Mouse (Mus musculus): ENCODE measurements at regions not wholly inside any gene's neighbourhood (a gene's known extent, or its start where the extent isn't known, plus 50 kb on each side); places are given as distances from the start of the nearest gene placed in this dataset.

DNA sequence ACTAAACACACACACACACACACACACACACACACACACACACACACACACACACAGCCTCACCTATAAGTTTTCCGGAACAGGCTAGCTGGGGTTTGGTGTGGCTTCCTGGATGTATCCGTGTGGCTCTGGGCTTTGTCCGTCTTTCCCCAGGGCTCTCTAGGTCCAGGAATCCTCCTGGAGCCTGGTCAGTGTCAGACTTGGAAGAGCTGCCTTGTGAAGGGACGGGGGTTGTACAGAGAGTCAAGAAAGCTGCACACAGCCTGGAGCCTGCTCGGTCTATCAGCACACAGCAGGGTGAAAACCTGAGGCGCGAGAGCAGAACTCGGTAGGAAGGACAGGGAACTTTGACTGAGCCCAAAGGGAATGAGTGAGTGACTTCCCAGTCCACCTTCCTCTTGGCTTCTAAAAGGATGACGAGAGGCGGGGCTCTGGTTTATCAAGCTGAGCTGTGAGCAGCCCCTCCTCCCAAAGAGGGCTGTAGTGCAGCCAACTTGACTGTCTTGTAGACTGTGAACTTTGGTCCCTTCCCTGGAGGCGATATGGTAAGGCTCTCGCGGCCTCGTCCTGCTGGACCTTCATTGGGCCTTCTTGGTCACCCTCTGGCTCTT is 68.3 kb upstream of the Rad23b start:
- Histone ChIP-seq H3K27me3 (ENCODE audit: control insufficient read depth, insufficient read depth, low read length) (no peaks in the 10 kb centered on the region), H3K36me3 (ENCODE audit: control insufficient read depth, insufficient read depth, low read length) (no peaks in the 10 kb centered on the region), H3K9ac (ENCODE audit: low read length) (no peak overlapping the region), H3K9me3 (ENCODE audit: control insufficient read depth, low read length) (no peaks in the 10 kb centered on the region; the same call in 1 of the 2 replicates), H3K4me2 (ENCODE audit: low read length) (peak overlapping the region; percentile 38), H3K4me3 (ENCODE audit: control insufficient read depth in 1 of 2, insufficient read depth in 1 of 2, low read depth in 1 of 2, low read length in 2 of 2) (peak overlapping the region in 1 of 2 experiments; percentile 19; a peak in 1 of 4 replicates), H3K4me1 (ENCODE audit: control insufficient read depth in 2 of 2, insufficient read depth in 2 of 2, low read length in 2 of 2) (peaks cover 9 to 13% of the 10 kb centered on the region in 2 experiments; a peak in 3 of 4 replicates), H3K27ac (replicated peaks in 1 of 2; ENCODE audit: control insufficient read depth in 1 of 2, insufficient read depth in 1 of 2, low read depth in 2 of 2, low read length in 2 of 2) (no peak overlapping the region)
- 31% methylated on average over 14 of the region's 14 CpGs for WGBS
- ATAC-seq (ENCODE audit: insufficient number of reproducible peaks, insufficient read depth, low FRiP score, low read depth), result no peak

GRCm38 (mm10) chr4:55282474-55282873 is 67.4 kb upstream of the Rad23b start:
- H3K4me2 ChIP-seq (ENCODE audit: low read length), result no peak overlapping the region
- peaks cover 9 to 13% of the 10 kb centered on the region in 2 experiments; a peak in 3 of 4 replicates for H3K4me1 ChIP-seq (ENCODE audit: control insufficient read depth in 2 of 2, insufficient read depth in 2 of 2, low read length in 2 of 2)
- H3K27ac ChIP-seq (replicated peaks in 1 of 2; ENCODE audit: control insufficient read depth in 1 of 2, insufficient read depth in 1 of 2, low read depth in 2 of 2, low read length in 2 of 2), result no peak overlapping the region
- ATAC-seq (ENCODE audit: insufficient number of reproducible peaks, insufficient read depth, low FRiP score, low read depth), result no peak
- H3K36me3 ChIP-seq (ENCODE audit: control insufficient read depth, insufficient read depth, low read length), result no peaks in the 10 kb centered on the region
- H3K9me3 ChIP-seq (ENCODE audit: control insufficient read depth, low read length), result no peaks in the 10 kb centered on the region; the same call in 1 of the 2 replicates
- WGBS, result 78% methylated on average over 4 of the region's 4 CpGs
- no peak overlapping the region for H3K9ac ChIP-seq (ENCODE audit: low read length)
- no peak overlapping the region for H3K4me3 ChIP-seq (ENCODE audit: control insufficient read depth in 1 of 2, insufficient read depth in 1 of 2, low read depth in 1 of 2, low read length in 2 of 2)
- no peaks in the 10 kb centered on the region for H3K27me3 ChIP-seq (ENCODE audit: control insufficient read depth, insufficient read depth, low read length)

DNA sequence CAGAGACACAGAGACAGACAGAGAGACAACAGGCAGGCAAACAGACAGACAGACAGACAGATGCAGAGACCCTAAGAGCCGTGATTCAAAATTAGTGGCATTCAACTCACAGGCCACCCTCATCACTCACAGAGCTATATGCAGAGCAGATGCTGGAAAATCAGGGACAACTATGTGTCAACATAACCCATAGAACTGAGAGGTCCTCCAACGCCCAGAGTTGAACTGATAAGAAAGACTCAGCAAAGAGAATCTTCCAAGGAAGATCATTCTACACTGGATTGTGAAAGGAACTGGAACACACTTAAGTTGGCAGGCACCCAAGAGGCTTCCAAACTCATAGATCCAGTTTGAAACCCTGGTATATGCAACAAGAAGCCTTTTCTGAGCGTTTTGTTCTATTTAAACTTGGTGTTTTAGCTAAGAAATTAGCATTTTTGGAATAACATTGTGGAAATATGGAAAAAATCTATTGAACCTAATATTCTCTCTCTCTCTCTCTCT is 65.1 kb upstream of the Rad23b start:
- Histone ChIP-seq H3K4me1 (ENCODE audit: control insufficient read depth in 2 of 2, insufficient read depth in 2 of 2, low read length in 2 of 2) (peaks cover 9 to 13% of the 10 kb centered on the region in 2 experiments; a peak in 3 of 4 replicates), H3K27ac (replicated peaks in 1 of 2; ENCODE audit: control insufficient read depth in 1 of 2, insufficient read depth in 1 of 2, low read depth in 2 of 2, low read length in 2 of 2) (no peak overlapping the region), H3K27me3 (ENCODE audit: control insufficient read depth, insufficient read depth, low read length) (no peaks in the 10 kb centered on the region), H3K36me3 (ENCODE audit: control insufficient read depth, insufficient read depth, low read length) (no peaks in the 10 kb centered on the region), H3K9ac (ENCODE audit: low read length) (no peak overlapping the region), H3K9me3 (ENCODE audit: control insufficient read depth, low read length) (no peaks in the 10 kb centered on the region; the same call in 1 of the 2 replicates), H3K4me2 (ENCODE audit: low read length) (no peak overlapping the region), H3K4me3 (ENCODE audit: control insufficient read depth in 1 of 2, insufficient read depth in 1 of 2, low read depth in 1 of 2, low read length in 2 of 2) (no peak overlapping the region)
- no peak for ATAC-seq (ENCODE audit: insufficient number of reproducible peaks, insufficient read depth, low FRiP score, low read depth)
- WGBS, result 52% methylated on average over 3 of the region's 3 CpGs

DNA sequence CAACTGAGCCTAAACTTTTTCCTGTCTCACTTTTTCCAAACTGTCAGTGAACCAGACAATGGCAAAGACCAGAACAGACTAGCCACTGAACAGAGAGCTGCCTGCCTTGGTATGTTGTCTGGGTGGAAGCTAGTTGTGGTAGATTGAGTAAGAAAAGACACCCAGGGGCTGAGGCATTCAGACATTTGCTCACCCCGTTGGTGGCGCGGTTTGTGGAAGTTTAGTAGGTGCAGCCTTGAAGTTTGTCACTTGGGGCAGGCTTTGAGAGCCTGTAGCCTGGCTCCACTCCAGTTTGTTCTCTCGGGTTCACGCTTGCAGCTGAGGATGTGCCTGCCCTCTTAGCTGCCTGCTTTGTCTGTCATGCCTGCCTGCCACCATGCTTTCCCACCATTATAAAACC is 64.2 kb upstream of the Rad23b start:
- H3K9ac ChIP-seq (ENCODE audit: low read length), result no peak overlapping the region
- no peaks in the 10 kb centered on the region for H3K27me3 ChIP-seq (ENCODE audit: control insufficient read depth, insufficient read depth, low read length)
- no peaks in the 10 kb centered on the region; the same call in 1 of the 2 replicates for H3K9me3 ChIP-seq (ENCODE audit: control insufficient read depth, low read length)
- 13% methylated on average over 5 of the region's 5 CpGs for WGBS
- H3K27ac ChIP-seq (replicated peaks in 1 of 2; ENCODE audit: control insufficient read depth in 1 of 2, insufficient read depth in 1 of 2, low read depth in 2 of 2, low read length in 2 of 2), result peak overlapping the region in 1 of 2 experiments; percentile 41; a peak in 1 of 4 replicates
- peaks cover 9 to 13% of the 10 kb centered on the region in 2 experiments; a peak in 3 of 4 replicates for H3K4me1 ChIP-seq (ENCODE audit: control insufficient read depth in 2 of 2, insufficient read depth in 2 of 2, low read length in 2 of 2)
- H3K36me3 ChIP-seq (ENCODE audit: control insufficient read depth, insufficient read depth, low read length), result no peaks in the 10 kb centered on the region
- ATAC-seq (ENCODE audit: insufficient number of reproducible peaks, insufficient read depth, low FRiP score, low read depth), result no peak
- no peak overlapping the region for H3K4me2 ChIP-seq (ENCODE audit: low read length)
- no peak overlapping the region for H3K4me3 ChIP-seq (ENCODE audit: control insufficient read depth in 1 of 2, insufficient read depth in 1 of 2, low read depth in 1 of 2, low read length in 2 of 2)

DNA sequence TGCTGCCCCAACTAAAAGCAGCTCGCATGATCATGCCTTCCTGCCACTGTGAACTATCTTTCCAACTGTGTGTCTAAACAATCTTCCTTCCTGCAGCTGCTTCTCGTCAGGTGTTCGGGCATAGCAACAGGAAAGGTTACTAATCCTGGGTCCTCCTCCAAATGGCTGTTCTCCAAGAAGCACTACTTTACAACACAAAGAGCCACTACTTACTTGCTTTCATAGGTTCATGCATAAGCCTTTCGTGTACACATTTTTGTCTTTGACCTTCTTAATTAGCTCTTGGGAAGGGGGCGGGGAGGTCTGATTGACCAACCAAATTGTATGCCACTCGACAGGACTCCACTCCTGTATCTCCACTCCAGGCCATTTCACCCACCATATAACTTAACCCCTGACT is 61.4 kb upstream of the Rad23b start:
- Histone ChIP-seq H3K27me3 (ENCODE audit: control insufficient read depth, insufficient read depth, low read length) (no peaks in the 10 kb centered on the region), H3K4me1 (ENCODE audit: control insufficient read depth in 2 of 2, insufficient read depth in 2 of 2, low read length in 2 of 2) (peaks cover 7 to 9% of the 10 kb centered on the region in 2 experiments; a peak in 2 of 4 replicates), H3K27ac (replicated peaks in 1 of 2; ENCODE audit: control insufficient read depth in 1 of 2, insufficient read depth in 1 of 2, low read depth in 2 of 2, low read length in 2 of 2) (no peak overlapping the region), H3K9ac (ENCODE audit: low read length) (no peak overlapping the region), H3K4me3 (ENCODE audit: control insufficient read depth in 1 of 2, insufficient read depth in 1 of 2, low read depth in 1 of 2, low read length in 2 of 2) (no peak overlapping the region), H3K36me3 (ENCODE audit: control insufficient read depth, insufficient read depth, low read length) (no peaks in the 10 kb centered on the region), H3K9me3 (ENCODE audit: control insufficient read depth, low read length) (no peaks in the 10 kb centered on the region), H3K4me2 (ENCODE audit: low read length) (no peak overlapping the region)
- 62% methylated on average over 6 of the region's 6 CpGs for WGBS
- ATAC-seq (ENCODE audit: insufficient number of reproducible peaks, insufficient read depth, low FRiP score, low read depth), result no peak

- Histone ChIP-seq H3K9me3 (ENCODE audit: control insufficient read depth, low read length) (no peaks in the 10 kb centered on the region), H3K4me2 (ENCODE audit: low read length) (no peak overlapping the region), H3K4me3 (ENCODE audit: control insufficient read depth in 1 of 2, insufficient read depth in 1 of 2, low read depth in 1 of 2, low read length in 2 of 2) (no peak overlapping the region), H3K4me1 (ENCODE audit: control insufficient read depth in 2 of 2, insufficient read depth in 2 of 2, low read length in 2 of 2) (no peaks in the 10 kb centered on the region; a peak in 1 of 4 replicates), H3K36me3 (ENCODE audit: control insufficient read depth, insufficient read depth, low read length) (no peaks in the 10 kb centered on the region), H3K9ac (ENCODE audit: low read length) (no peak overlapping the region), H3K27me3 (ENCODE audit: control insufficient read depth, insufficient read depth, low read length) (no peaks in the 10 kb centered on the region), H3K27ac (replicated peaks in 1 of 2; ENCODE audit: control insufficient read depth in 1 of 2, insufficient read depth in 1 of 2, low read depth in 2 of 2, low read length in 2 of 2) (no peak overlapping the region)
- 77% methylated on average over 5 of the region's 5 CpGs for WGBS
- ATAC-seq (ENCODE audit: insufficient number of reproducible peaks, insufficient read depth, low FRiP score, low read depth), result no peak
Measured at GRCm38 (mm10) chr4:55292277-55292676, 57.6 kb upstream of the Rad23b start.

DNA sequence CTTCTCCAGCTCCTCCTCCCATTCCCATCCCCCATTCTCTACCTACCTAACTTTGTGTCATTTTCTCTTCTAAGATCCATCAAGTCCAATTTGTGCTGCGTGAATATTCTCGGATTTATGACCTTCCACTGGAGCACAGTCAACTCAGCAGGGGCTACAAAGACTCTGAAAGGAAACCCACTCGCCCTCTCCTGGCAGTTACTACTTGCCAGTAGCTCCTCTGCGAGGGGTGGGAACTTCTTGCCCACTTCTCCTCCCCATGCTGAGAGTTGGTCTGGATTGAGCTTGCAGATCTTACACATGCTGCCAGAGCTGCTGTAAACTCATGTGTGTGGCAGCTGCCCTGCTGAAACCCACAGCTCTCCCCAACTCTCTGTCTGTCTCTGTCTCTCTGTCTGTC is 57.1 kb upstream of the Rad23b start:
- Histone ChIP-seq H3K4me2 (ENCODE audit: low read length) (no peak overlapping the region), H3K9ac (ENCODE audit: low read length) (no peak overlapping the region), H3K27ac (replicated peaks in 1 of 2; ENCODE audit: control insufficient read depth in 1 of 2, insufficient read depth in 1 of 2, low read depth in 2 of 2, low read length in 2 of 2) (no peak overlapping the region), H3K27me3 (ENCODE audit: control insufficient read depth, insufficient read depth, low read length) (no peaks in the 10 kb centered on the region), H3K9me3 (ENCODE audit: control insufficient read depth, low read length) (no peaks in the 10 kb centered on the region), H3K4me3 (ENCODE audit: control insufficient read depth in 1 of 2, insufficient read depth in 1 of 2, low read depth in 1 of 2, low read length in 2 of 2) (no peak overlapping the region), H3K36me3 (ENCODE audit: control insufficient read depth, insufficient read depth, low read length) (no peaks in the 10 kb centered on the region), H3K4me1 (ENCODE audit: control insufficient read depth in 2 of 2, insufficient read depth in 2 of 2, low read length in 2 of 2) (no peaks in the 10 kb centered on the region; a peak in 1 of 4 replicates)
- ATAC-seq (ENCODE audit: insufficient number of reproducible peaks, insufficient read depth, low FRiP score, low read depth), result no peak
- 54% methylated on average over 4 of the region's 4 CpGs for WGBS
